Mouse (Mus musculus) CH12.LX (cell line): ENCODE data around the gene Mdc1. TPM values are rescaled to one million over a fixed set of nuclear protein-coding genes. Genes with fewer than 3 reads are reported as not detected.

Experiments
- DNase-seq: peaks from one replicate; pipeline ENCODE4 v3.0.0-alpha.2; 2013; ENCODE audit errors: extremely low read depth
- H3K27ac ChIP-seq: 2 replicates; pipeline ENCODE4 v1.5.1; 2012; ENCODE audit warnings: low read depth, mild to moderate bottlenecking, control low read depth, moderate library complexity; ENCODE audit not compliant: insufficient read depth
- H3K27me3 ChIP-seq: replicated peaks from 2 replicates; pipeline ENCODE3; 2012; ENCODE audit warnings: inconsistent platforms
- H3K36me3 ChIP-seq, 2 experiments: replicated peaks in 1 of 2; 2 replicates each; pipeline versions ENCODE3 to v1.6.1; 2012; ENCODE audit warnings: inconsistent platforms in 1 of 2, low read length in 1 of 2, mild to moderate bottlenecking in 1 of 2, mixed read lengths in 1 of 2, moderate library complexity in 1 of 2; ENCODE audit not compliant: control insufficient read depth in 1 of 2, insufficient read depth in 1 of 2
- H3K4me1 ChIP-seq, 2 experiments: 2 replicates each; pipeline ENCODE4 v1.6.1; 2012; ENCODE audit warnings: inconsistent platforms in 1 of 2, moderate library complexity in 1 of 2; ENCODE audit not compliant: insufficient read depth in 2 of 2, control insufficient read depth in 1 of 2
- H3K4me2 ChIP-seq: 2 replicates; pipeline ENCODE4 v1.6.1; 2012; ENCODE audit warnings: low read depth, mild to moderate bottlenecking, control low read depth; ENCODE audit not compliant: poor library complexity, insufficient read depth, severe bottlenecking
- H3K4me3 ChIP-seq, 3 experiments: fragments of 150-350 bp in 1 of 3; sonication (generic) in 1 of 3; replicated peaks in 1 of 3; 2 replicates each; pipeline versions ENCODE3 to v1.5.1; 2011 to 2012; ENCODE audit warnings: low read depth in 2 of 3, low read length in 2 of 3, mild to moderate bottlenecking in 2 of 3, moderate library complexity in 2 of 3, control low read depth in 1 of 3, improper control_type of control experiment in 1 of 3, inconsistent platforms in 1 of 3, mixed read lengths in 1 of 3; ENCODE audit not compliant: poor library complexity in 1 of 3
- H3K79me2 ChIP-seq: replicated peaks from 2 replicates; pipeline ENCODE4 v1.6.1; 2012; ENCODE audit warnings: mild to moderate bottlenecking, moderate library complexity; ENCODE audit not compliant: control insufficient read depth, poor library complexity, insufficient read depth, severe bottlenecking; ENCODE audit errors: extremely low read depth
- H3K9ac ChIP-seq: 2 replicates; pipeline ENCODE4 v1.6.1; 2012; ENCODE audit warnings: low read depth, mild to moderate bottlenecking, control low read depth, moderate library complexity; ENCODE audit not compliant: insufficient read depth
- H3K9me3 ChIP-seq: replicated peaks from 2 replicates; pipeline ENCODE3; 2012; ENCODE audit warnings: low read length, inconsistent platforms, mixed read lengths
- CHD2 ChIP-seq: IDR thresholded peaks from 2 replicates; pipeline ENCODE4 v1.6.1; 2011; ENCODE audit warnings: low read length, improper control_type of control experiment
- MYC ChIP-seq: IDR thresholded peaks from 2 replicates; pipeline ENCODE4 v1.6.1; 2011; ENCODE audit warnings: low read depth, mild to moderate bottlenecking, improper control_type of control experiment, low read length
- NRF1 ChIP-seq: IDR thresholded peaks from 2 replicates; pipeline ENCODE4 v1.6.1; 2014; ENCODE audit warnings: low read depth, mild to moderate bottlenecking, inconsistent platforms, low read length, improper control_type of control experiment, moderate library complexity
- PAX5 ChIP-seq: IDR thresholded peaks from 2 replicates; pipeline ENCODE4 v1.6.1; 2012; ENCODE audit warnings: low read length, inconsistent platforms, mixed read lengths
- RCOR1 ChIP-seq: conservative IDR thresholded peaks from 2 replicates; pipeline ENCODE4 v1.6.1; 2012; ENCODE audit warnings: low read depth, mild to moderate bottlenecking, inconsistent platforms, low read length, improper control_type of control experiment
- TCF12 ChIP-seq: IDR thresholded peaks from 2 replicates; pipeline ENCODE4 v1.6.1; 2014; ENCODE audit warnings: low read depth, mild to moderate bottlenecking, inconsistent platforms, low read length, improper control_type of control experiment
- dilution Hi-C: fragments of 300-500 bp; cut with MboI; formaldehyde crosslinking; loops from 2 replicates; pipeline ENCODE4 v1.14.3; 2020; ENCODE audit warnings: low sequenced_read_pairs; ENCODE audit not compliant: extremely low pct_unique_long_range_greater_than_20kb, extremely low pct_ligation_motif_present
- in situ Hi-C: fragments of 300-500 bp; cut with MboI; formaldehyde crosslinking; loops from 3 replicates; pipeline ENCODE4 v1.14.3; 2019; ENCODE audit warnings: low sequenced_read_pairs, low pct_ligation_motif_present, low pct_unique_long_range_greater_than_20kb, mixed read lengths
- polyA plus RNA-seq: library from polyadenylated mRNA; unstranded; fragments of >175 nt; gene quantifications from 2 replicates; pipeline ENCODE4 v1.2.1, GENCODE M21; 2012; ENCODE audit warnings: low read depth; ENCODE audit not compliant: insufficient read length
- total RNA-seq, 2 experiments: library from RNA; depleted of rRNA; stranded (reverse); fragments of 300-350 nt in 1 of 2; fragments of >200 nt in 1 of 2; gene quantifications; 2 replicates each; pipeline ENCODE4 v1.2.3; 2012 to 2014

The Mdc1 gene
- total and polyA plus RNA-seq, 3 experiments = 3.3 to 15.7 (median 8.2) TPM

DNA sequence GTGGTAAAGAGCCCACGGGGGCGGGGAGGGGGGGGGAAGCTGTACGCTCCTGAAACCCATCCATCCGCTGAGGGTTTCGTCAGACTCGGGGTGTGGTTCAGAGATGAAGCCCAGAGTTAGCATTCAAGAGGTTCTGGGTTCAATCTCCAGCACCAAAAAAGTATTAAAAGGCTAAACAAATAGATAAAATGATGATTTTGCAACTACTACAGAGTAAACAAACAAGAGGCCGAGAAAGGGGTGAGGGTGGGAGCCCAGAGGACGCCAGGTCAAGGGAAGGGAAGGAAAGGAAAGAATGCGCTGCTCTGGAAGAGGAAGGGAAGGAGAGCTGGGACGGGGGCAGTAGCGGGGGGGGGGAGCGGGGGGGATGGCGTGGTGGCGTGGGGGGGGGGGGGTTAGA lies 24.6 kb upstream of the Mdc1 start:
- H3K79me2 ChIP-seq = 0 out of 2 replicates have a peak, but pooled peaks cover 1% of the 10 kb centered on the region
- H3K4me3 ChIP-seq = no peak overlapping the region
- TF ChIP-seq MYC (no peak), TCF12 (no peak), PAX5 (no peak)
- TF ChIP-seq, all 38 proteins: peak for 0
- Histone ChIP-seq H3K9ac (no peak overlapping the region), H3K4me2 (no peak overlapping the region), H3K27ac (no peak overlapping the region), H3K36me3 (no peaks in the 10 kb centered on the region), H3K4me1 (peaks cover 25 to 48% of the 10 kb centered on the region in 2 experiments), H3K27me3 (no peaks in the 10 kb centered on the region), H3K9me3 (no peaks in the 10 kb centered on the region)
- no peak for DNase-seq
- dilution Hi-C loops = no loop called here
- in situ Hi-C loops = no loop called here

DNA sequence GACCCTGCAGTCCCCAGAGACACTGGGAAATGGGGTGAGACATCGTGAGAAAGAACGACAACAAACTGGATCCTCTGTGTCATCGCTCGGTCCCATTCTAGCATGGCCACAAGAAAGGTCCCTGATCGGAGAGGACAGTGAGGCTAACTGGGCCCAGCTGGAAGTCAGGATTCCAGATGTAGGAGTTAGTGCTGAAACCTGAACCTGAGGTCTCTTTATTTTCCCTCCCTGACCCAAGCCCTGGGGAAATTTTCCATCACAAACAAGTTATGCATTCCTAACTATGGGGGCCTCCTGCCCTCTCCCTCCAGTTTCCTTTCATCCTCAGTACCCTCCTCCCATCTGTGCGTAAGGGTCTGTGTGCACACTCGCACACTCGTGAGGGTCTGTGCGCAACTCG lies 24.1 kb upstream of the Mdc1 start:
- dilution Hi-C loops = no loop called here
- no peak for TF ChIP-seq CHD2
- TF ChIP-seq, all 38 proteins: peak for 0

DNA sequence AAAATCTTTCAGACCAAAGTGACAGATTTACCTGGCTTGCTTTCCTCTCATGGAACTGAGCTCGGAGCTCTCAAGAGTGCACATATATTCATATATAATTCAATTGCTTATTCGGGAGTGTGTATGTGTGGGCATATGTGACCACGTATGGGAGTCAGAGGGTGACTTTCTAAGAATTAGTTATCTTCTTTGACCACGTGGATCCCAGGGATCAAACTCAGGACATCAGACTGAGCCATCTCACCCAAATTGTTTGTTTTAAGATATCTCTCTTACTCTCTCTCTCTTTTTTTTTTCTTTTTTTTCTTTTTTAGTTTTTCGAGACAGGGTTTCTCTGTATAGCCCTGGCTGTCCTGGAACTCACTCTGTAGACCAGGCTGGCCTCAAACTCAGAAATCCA lies 21.2 kb upstream of the Mdc1 start:
- dilution Hi-C loops = no loop called here
- Histone ChIP-seq H3K79me2 (peaks cover 5% of the 10 kb centered on the region; the same call in 1 of the 2 replicates), H3K27me3 (no peaks in the 10 kb centered on the region), H3K4me2 (no peak overlapping the region), H3K9me3 (no peaks in the 10 kb centered on the region), H3K4me1 (peaks cover 0 to 24% of the 10 kb centered on the region in 2 experiments; a peak in 2 of 4 replicates), H3K4me3 (no peak overlapping the region), H3K27ac (no peak overlapping the region), H3K36me3 (peaks cover 0 to 8% of the 10 kb centered on the region in 2 experiments), H3K9ac (no peak overlapping the region)
- in situ Hi-C loops = no loop called here
- DNase-seq = no peak
- no peak for TF ChIP-seq RCOR1
- TF ChIP-seq NRF1 = no peak

More for the DNA sequence above, 24.1 kb upstream of the Mdc1 start:
- Histone ChIP-seq H3K4me2 (no peak overlapping the region), H3K4me3 (no peak overlapping the region), H3K9ac (no peak overlapping the region), H3K4me1 (peaks cover 22 to 44% of the 10 kb centered on the region in 2 experiments), H3K27me3 (no peaks in the 10 kb centered on the region), H3K9me3 (no peaks in the 10 kb centered on the region), H3K79me2 (peaks cover 5% of the 10 kb centered on the region; the same call in 1 of the 2 replicates), H3K27ac (no peak overlapping the region), H3K36me3 (no peaks in the 10 kb centered on the region)
- no peak for DNase-seq
- in situ Hi-C loops = no loop called here
